Mouse (Mus musculus) small intestine, adult 2 months (tissue): ENCODE results near the gene Gm6685.
"Not testable (repeated sequence)": the region's sequence is repeated elsewhere in the genome, so short reads cannot be mapped to it uniquely, and the experiment has no call there.

Source experiments
- CTCF ChIP-seq: fragments of 200-500 bp; IDR thresholded peaks from 2 replicates; pipeline ENCODE4 v1.5.1; 2012; ENCODE audit warnings: low read depth, mild to moderate bottlenecking, control low read depth, inconsistent platforms, low read length, moderate library complexity, mixed read lengths; ENCODE audit not compliant: insufficient replicate concordance, insufficient read length; ENCODE audit errors: extremely low read depth
- POLR2A ChIP-seq: fragments of 200-500 bp; IDR thresholded peaks from 2 replicates; pipeline ENCODE4 v1.6.1; 2012; ENCODE audit warnings: low read depth, mild to moderate bottlenecking, control low read depth, inconsistent platforms, low read length, moderate library complexity

DNA sequence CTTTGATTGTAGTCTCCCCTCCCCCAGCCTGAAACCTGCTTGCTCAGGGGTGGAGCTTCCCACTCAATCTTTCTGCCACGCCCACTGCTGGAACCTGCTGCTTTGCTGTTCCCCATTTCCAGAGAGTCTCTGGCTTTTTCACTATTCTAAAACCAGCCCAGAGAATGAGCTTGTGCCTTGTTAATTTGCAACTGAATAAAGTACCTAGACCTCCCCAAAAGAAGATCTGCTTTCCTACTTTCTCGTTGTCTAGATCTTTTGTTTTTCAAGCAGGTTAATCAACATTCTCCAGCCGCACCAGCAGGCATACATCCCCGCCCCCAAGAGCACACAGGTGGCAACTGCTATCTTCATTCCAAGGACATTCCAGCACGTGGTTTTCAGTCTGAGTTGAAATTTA, 31.7 kb upstream of the Gm6685 start:
- not testable (repeated sequence) for TF ChIP-seq POLR2A, CTCF
